Mouse (Mus musculus): ENCODE measurements at regions not wholly inside any gene's neighbourhood (a gene's known extent, or its start where the extent isn't known, plus 50 kb on each side); places are given as distances from the start of the nearest gene placed in this dataset.

DNA sequence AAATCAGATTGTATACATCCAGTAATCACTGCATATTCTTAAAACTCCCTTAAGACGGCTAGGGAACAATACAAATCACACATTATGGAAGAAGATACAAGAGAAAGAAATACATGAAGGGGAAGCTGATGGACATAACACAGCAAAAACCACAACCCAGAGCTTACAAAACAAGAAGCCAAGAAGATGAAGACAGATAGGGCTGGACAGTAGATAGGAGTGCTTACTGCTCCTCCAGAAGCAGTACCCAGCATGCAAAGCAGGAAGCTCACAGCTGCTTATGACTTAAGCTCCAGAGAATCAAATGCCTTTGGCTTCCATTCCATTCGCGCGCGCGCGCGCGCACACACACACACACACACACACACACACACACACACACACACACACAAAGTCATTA, 131.0 kb upstream of the Slc7a11 start:
- no peaks in the 10 kb centered on the region for H3K36me3 ChIP-seq (ENCODE audit: control insufficient read depth, insufficient read depth, low read length, poor library complexity, severe bottlenecking)
- DNase-seq (ENCODE audit: low read depth, low spot score): no peak
- no peak overlapping the region for H3K9ac ChIP-seq (ENCODE audit: insufficient read depth, low read depth, low read length, poor library complexity, severe bottlenecking)
- no peak overlapping the region for H3K4me3 ChIP-seq (ENCODE audit: insufficient read depth in 1 of 2, low read depth in 1 of 2, low read length in 2 of 2, poor library complexity in 1 of 2, severe bottlenecking in 1 of 2)
- no peak overlapping the region for H3K27ac ChIP-seq (ENCODE audit: insufficient read depth, low read depth, low read length, poor library complexity, severe bottlenecking)
- in situ Hi-C loops (cut with MboI; ENCODE audit: low sequenced_read_pairs in 2 of 2, unreplicated experiment in 2 of 2): no loop called here
- no peaks in the 10 kb centered on the region for H3K4me1 ChIP-seq (ENCODE audit: control insufficient read depth in 2 of 2, insufficient read depth in 2 of 2, low read length in 2 of 2, poor library complexity in 1 of 2)
- TF ChIP-seq CHD2 (IDR thresholded peaks at IDR 0.05; ENCODE audit: low read depth, low read length): no peak
- TF ChIP-seq ZNF384 (IDR thresholded peaks at IDR 0.05; ENCODE audit: low read depth, low read length): no peak
- no peak for TF ChIP-seq HCFC1 (IDR thresholded peaks at IDR 0.05; ENCODE audit: borderline replicate concordance, insufficient read depth, low read length)
- TF ChIP-seq MAFK (IDR thresholded peaks at IDR 0.05; ENCODE audit: insufficient read depth, low read depth, low read length): no peak
- H3K9me3 ChIP-seq (ENCODE audit: control insufficient read depth, insufficient read depth, low read depth, low read length): no peaks in the 10 kb centered on the region

DNA sequence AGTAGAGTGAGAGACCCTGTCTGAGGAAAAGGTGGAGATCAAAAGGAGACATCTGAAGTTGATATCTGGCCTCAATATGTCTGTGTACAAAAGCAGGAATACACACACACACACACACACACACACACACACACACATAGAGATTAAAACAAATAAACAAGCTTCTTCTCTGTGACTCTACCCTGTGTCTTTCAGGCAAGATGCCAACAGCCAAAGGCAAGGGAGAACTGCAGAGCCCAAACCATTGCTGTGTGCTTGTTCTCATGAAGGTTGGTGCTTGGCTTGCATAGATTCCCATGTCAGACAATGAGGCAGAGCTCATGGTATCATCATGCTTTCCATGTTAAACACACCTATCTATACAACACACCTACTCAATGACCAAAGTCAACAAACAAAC, 126.6 kb upstream of the Slc7a11 start:
- no peak overlapping the region for H3K9ac ChIP-seq (ENCODE audit: insufficient read depth, low read depth, low read length, poor library complexity, severe bottlenecking)
- no peaks in the 10 kb centered on the region for H3K4me1 ChIP-seq (ENCODE audit: control insufficient read depth in 2 of 2, insufficient read depth in 2 of 2, low read length in 2 of 2, poor library complexity in 1 of 2)
- TF ChIP-seq MAFK (IDR thresholded peaks at IDR 0.05; ENCODE audit: insufficient read depth, low read depth, low read length): no peak
- TF ChIP-seq CHD2 (IDR thresholded peaks at IDR 0.05; ENCODE audit: low read depth, low read length): no peak
- TF ChIP-seq HCFC1 (IDR thresholded peaks at IDR 0.05; ENCODE audit: borderline replicate concordance, insufficient read depth, low read length): no peak
- no peak for TF ChIP-seq ZNF384 (IDR thresholded peaks at IDR 0.05; ENCODE audit: low read depth, low read length)
- no peak for TF ChIP-seq ZC3H11A (IDR thresholded peaks at IDR 0.05; ENCODE audit: borderline replicate concordance, low read depth, low read length)
- H3K27ac ChIP-seq (ENCODE audit: insufficient read depth, low read depth, low read length, poor library complexity, severe bottlenecking): no peak overlapping the region
- H3K9me3 ChIP-seq (ENCODE audit: control insufficient read depth, insufficient read depth, low read depth, low read length): no peaks in the 10 kb centered on the region
- no peak for DNase-seq (ENCODE audit: low read depth, low spot score)
- in situ Hi-C loops (cut with MboI; ENCODE audit: low sequenced_read_pairs in 2 of 2, unreplicated experiment in 2 of 2): no loop called here
- H3K4me3 ChIP-seq (ENCODE audit: insufficient read depth in 1 of 2, low read depth in 1 of 2, low read length in 2 of 2, poor library complexity in 1 of 2, severe bottlenecking in 1 of 2): no peak overlapping the region
- no peaks in the 10 kb centered on the region for H3K36me3 ChIP-seq (ENCODE audit: control insufficient read depth, insufficient read depth, low read length, poor library complexity, severe bottlenecking)

DNA sequence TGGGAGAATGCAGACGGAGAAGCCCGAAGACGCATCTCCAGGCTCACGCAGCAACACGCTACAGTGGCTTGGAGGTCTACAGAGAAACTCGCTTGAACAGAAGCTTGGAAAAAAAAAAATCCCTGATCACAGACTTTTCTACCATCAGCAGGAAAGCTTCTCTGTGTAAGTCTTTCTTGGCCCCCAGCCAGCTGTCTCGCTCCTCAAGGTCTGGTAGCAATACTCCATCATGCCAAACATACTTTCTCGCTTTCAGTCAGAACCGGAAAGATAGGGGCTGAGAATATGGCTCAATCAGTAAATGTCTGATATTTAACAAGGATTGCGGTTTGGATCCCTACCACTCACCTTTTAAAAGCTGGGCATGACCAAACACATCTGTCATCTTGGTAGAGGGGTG, 126.2 kb upstream of the Slc7a11 start:
- H3K36me3 ChIP-seq (ENCODE audit: control insufficient read depth, insufficient read depth, low read length, poor library complexity, severe bottlenecking): no peaks in the 10 kb centered on the region
- no peak for DNase-seq (ENCODE audit: low read depth, low spot score)
- no peak overlapping the region for H3K27ac ChIP-seq (ENCODE audit: insufficient read depth, low read depth, low read length, poor library complexity, severe bottlenecking)
- no peaks in the 10 kb centered on the region for H3K4me1 ChIP-seq (ENCODE audit: control insufficient read depth in 2 of 2, insufficient read depth in 2 of 2, low read length in 2 of 2, poor library complexity in 1 of 2)
- no peak overlapping the region for H3K9ac ChIP-seq (ENCODE audit: insufficient read depth, low read depth, low read length, poor library complexity, severe bottlenecking)
- no peak overlapping the region for H3K4me3 ChIP-seq (ENCODE audit: insufficient read depth in 1 of 2, low read depth in 1 of 2, low read length in 2 of 2, poor library complexity in 1 of 2, severe bottlenecking in 1 of 2)
- TF ChIP-seq CHD2 (IDR thresholded peaks at IDR 0.05; ENCODE audit: low read depth, low read length): no peak
- no peak for TF ChIP-seq ZNF384 (IDR thresholded peaks at IDR 0.05; ENCODE audit: low read depth, low read length)
- TF ChIP-seq HCFC1 (IDR thresholded peaks at IDR 0.05; ENCODE audit: borderline replicate concordance, insufficient read depth, low read length): no peak
- TF ChIP-seq MAFK (IDR thresholded peaks at IDR 0.05; ENCODE audit: insufficient read depth, low read depth, low read length): no peak
- no peak for TF ChIP-seq ZC3H11A (IDR thresholded peaks at IDR 0.05; ENCODE audit: borderline replicate concordance, low read depth, low read length)
- in situ Hi-C loops (cut with MboI; ENCODE audit: low sequenced_read_pairs in 2 of 2, unreplicated experiment in 2 of 2): no loop called here
- H3K9me3 ChIP-seq (ENCODE audit: control insufficient read depth, insufficient read depth, low read depth, low read length): no peaks in the 10 kb centered on the region

DNA sequence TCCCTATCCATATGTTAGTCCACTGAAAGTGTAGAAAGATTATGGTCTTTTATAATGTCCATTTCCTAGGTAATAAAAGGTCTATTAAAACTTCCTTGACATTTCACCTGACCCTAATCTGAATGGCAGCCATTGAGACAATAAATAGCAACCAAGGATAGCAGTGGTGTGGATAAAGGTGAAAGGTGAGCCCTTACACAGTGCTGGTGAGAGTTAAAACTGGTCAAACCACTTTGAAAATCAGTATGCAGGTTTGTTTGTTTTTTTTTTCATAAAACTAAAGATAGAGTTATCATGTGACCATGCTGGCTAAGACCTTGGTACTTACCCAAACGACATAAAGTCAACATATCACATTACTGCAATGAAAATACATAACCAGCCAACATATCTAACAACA, 110.7 kb upstream of the Slc7a11 start:
- no peak overlapping the region for H3K9ac ChIP-seq (ENCODE audit: insufficient read depth, low read depth, low read length, poor library complexity, severe bottlenecking)
- H3K4me1 ChIP-seq (ENCODE audit: control insufficient read depth in 2 of 2, insufficient read depth in 2 of 2, low read length in 2 of 2, poor library complexity in 1 of 2): no peaks in the 10 kb centered on the region
- no peak overlapping the region for H3K4me3 ChIP-seq (ENCODE audit: insufficient read depth in 1 of 2, low read depth in 1 of 2, low read length in 2 of 2, poor library complexity in 1 of 2, severe bottlenecking in 1 of 2)
- TF ChIP-seq ZNF384 (IDR thresholded peaks at IDR 0.05; ENCODE audit: low read depth, low read length) (no peak), MAFK (IDR thresholded peaks at IDR 0.05; ENCODE audit: insufficient read depth, low read depth, low read length) (no peak), ZC3H11A (IDR thresholded peaks at IDR 0.05; ENCODE audit: borderline replicate concordance, low read depth, low read length) (no peak)
- in situ Hi-C loops (cut with MboI; ENCODE audit: low sequenced_read_pairs in 2 of 2, unreplicated experiment in 2 of 2): no loop called here
- H3K9me3 ChIP-seq (ENCODE audit: control insufficient read depth, insufficient read depth, low read depth, low read length): no peaks in the 10 kb centered on the region
- DNase-seq (ENCODE audit: low read depth, low spot score): no peak
- no peak overlapping the region for H3K27ac ChIP-seq (ENCODE audit: insufficient read depth, low read depth, low read length, poor library complexity, severe bottlenecking)
- no peaks in the 10 kb centered on the region for H3K36me3 ChIP-seq (ENCODE audit: control insufficient read depth, insufficient read depth, low read length, poor library complexity, severe bottlenecking)

DNA sequence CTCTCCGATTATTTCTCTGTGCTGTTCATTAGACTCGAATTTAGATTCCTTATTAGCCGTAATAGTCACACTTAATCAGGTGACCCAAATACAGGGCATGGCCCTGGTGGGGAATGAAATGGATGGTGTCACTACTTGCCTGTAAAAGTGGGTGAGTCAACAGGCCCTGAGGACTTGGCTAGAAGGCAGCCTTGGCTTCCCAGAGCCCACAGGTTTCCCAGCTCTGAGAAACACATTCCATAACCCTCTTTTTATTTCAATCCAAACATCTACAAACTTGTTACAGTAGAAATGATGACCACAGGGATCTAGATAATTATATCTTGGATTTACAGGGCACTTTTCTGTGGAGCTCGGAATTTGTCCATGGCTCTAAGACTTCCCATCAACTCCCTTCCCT, 105.2 kb upstream of the Slc7a11 start:
- in situ Hi-C loops (cut with MboI; ENCODE audit: low sequenced_read_pairs in 2 of 2, unreplicated experiment in 2 of 2): no loop called here
- TF ChIP-seq HCFC1 (IDR thresholded peaks at IDR 0.05; ENCODE audit: borderline replicate concordance, insufficient read depth, low read length) (no peak), MAFK (IDR thresholded peaks at IDR 0.05; ENCODE audit: insufficient read depth, low read depth, low read length) (no peak), ZNF384 (IDR thresholded peaks at IDR 0.05; ENCODE audit: low read depth, low read length) (no peak), CHD2 (IDR thresholded peaks at IDR 0.05; ENCODE audit: low read depth, low read length) (no peak), ZC3H11A (IDR thresholded peaks at IDR 0.05; ENCODE audit: borderline replicate concordance, low read depth, low read length) (no peak)
- no peaks in the 10 kb centered on the region for H3K4me1 ChIP-seq (ENCODE audit: control insufficient read depth in 2 of 2, insufficient read depth in 2 of 2, low read length in 2 of 2, poor library complexity in 1 of 2)

More for the DNA sequence above, 105.2 kb upstream of the Slc7a11 start:
- Histone ChIP-seq H3K9me3 (ENCODE audit: control insufficient read depth, insufficient read depth, low read depth, low read length) (no peaks in the 10 kb centered on the region), H3K36me3 (ENCODE audit: control insufficient read depth, insufficient read depth, low read length, poor library complexity, severe bottlenecking) (no peaks in the 10 kb centered on the region), H3K4me3 (ENCODE audit: insufficient read depth in 1 of 2, low read depth in 1 of 2, low read length in 2 of 2, poor library complexity in 1 of 2, severe bottlenecking in 1 of 2) (no peak overlapping the region), H3K9ac (ENCODE audit: insufficient read depth, low read depth, low read length, poor library complexity, severe bottlenecking) (no peak overlapping the region), H3K27ac (ENCODE audit: insufficient read depth, low read depth, low read length, poor library complexity, severe bottlenecking) (no peak overlapping the region)
- no peak for DNase-seq (ENCODE audit: low read depth, low spot score)

Data from ES-E14 (cell line).